Mouse (Mus musculus): ENCODE measurements around the gene Mllt10. TPM values are rescaled to one million over a fixed set of nuclear protein-coding genes. Genes with fewer than 3 reads are reported as not detected.
A peak's percentile ranks its signal among the peaks of the same experiment; 100 is the strongest.

Gene Mllt10
- total and polyA plus RNA-seq, 3 experiments, result 33.3 to 64.1 TPM; not detected in 1

GRCm38 (mm10) chr2:18175234-18175633 lies 120.2 kb downstream of the Mllt10 start:
- no peak for TF ChIP-seq POLR2A (IDR thresholded peaks at IDR 0.05; ENCODE audit: control insufficient read depth in 1 of 2, insufficient read depth in 1 of 2, low read depth in 1 of 2, low read length in 2 of 2, poor library complexity in 1 of 2)
- TF ChIP-seq RAD21 (IDR thresholded peaks at IDR 0.05; ENCODE audit: low read depth, low read length), result no peak
- TF ChIP-seq ZNF384 (IDR thresholded peaks at IDR 0.05; ENCODE audit: low read depth, low read length), result peak; percentile 51
- no peak for TF ChIP-seq TBP (IDR thresholded peaks at IDR 0.05; ENCODE audit: low read depth, low read length)
- 0 out of 2 replicates have a peak, but pooled peaks have one; percentile 8 for TF ChIP-seq GATA1 (IDR thresholded peaks at IDR 0.05; ENCODE audit: low read depth, low read length)
- TF ChIP-seq BHLHE40 (IDR thresholded peaks at IDR 0.05; ENCODE audit: borderline replicate concordance, low read depth, low read length), result no peak
- no peak for TF ChIP-seq TAL1 (IDR thresholded peaks at IDR 0.05; ENCODE audit: low read length)
- no peak for TF ChIP-seq SMC3 (IDR thresholded peaks at IDR 0.05; ENCODE audit: low read depth, low read length)
- no peaks in the 10 kb centered on the region for H3K9me3 ChIP-seq (replicated peaks; ENCODE audit: insufficient read depth, low read length)
- no peak overlapping the region for H3K27ac ChIP-seq (ENCODE audit: control insufficient read depth, low read depth, low read length)
- H3K4me3 ChIP-seq (ENCODE audit: control insufficient read depth in 1 of 2, insufficient read depth in 1 of 2, low read depth in 2 of 2, low read length in 2 of 2), result no peak overlapping the region
- H3K27me3 ChIP-seq (ENCODE audit: control insufficient read depth in 1 of 2, insufficient read depth in 2 of 2, low read length in 2 of 2), result no peaks in the 10 kb centered on the region
- no peak for DNase-seq (ENCODE audit: low read depth, low spot score)
- H3K9ac ChIP-seq (ENCODE audit: control insufficient read depth, low read depth, low read length, poor library complexity, severe bottlenecking), result no peak overlapping the region
- H3K79me2 ChIP-seq (ENCODE audit: control insufficient read depth, insufficient read depth, low read length, poor library complexity), result peaks cover 1% of the 10 kb centered on the region; the same call in 1 of the 2 replicates
- peaks cover 20 to 52% of the 10 kb centered on the region in 2 experiments for H3K36me3 ChIP-seq (ENCODE audit: control insufficient read depth in 1 of 2, insufficient read depth in 2 of 2, low read length in 2 of 2)
- peaks cover 6 to 26% of the 10 kb centered on the region in 2 experiments for H3K4me1 ChIP-seq (ENCODE audit: control insufficient read depth in 1 of 2, insufficient read depth in 2 of 2, low read length in 2 of 2)

- H3K36me3 ChIP-seq (ENCODE audit: control insufficient read depth in 1 of 2, insufficient read depth in 2 of 2, low read length in 2 of 2), result peaks cover 26 to 53% of the 10 kb centered on the region in 2 experiments
- no peak for TF ChIP-seq MAFK (IDR thresholded peaks at IDR 0.05; ENCODE audit: borderline replicate concordance, low read depth, low read length)
- TF ChIP-seq GABPA (IDR thresholded peaks at IDR 0.05; ENCODE audit: low read depth, low read length), result no peak
- no peak for TF ChIP-seq SMC3 (IDR thresholded peaks at IDR 0.05; ENCODE audit: low read depth, low read length)
- TF ChIP-seq ELF1 (IDR thresholded peaks at IDR 0.05; ENCODE audit: low read depth, low read length), result no peak
- TF ChIP-seq GATA1 (IDR thresholded peaks at IDR 0.05; ENCODE audit: low read depth, low read length), result no peak
- no peak for TF ChIP-seq MYB (IDR thresholded peaks at IDR 0.05; ENCODE audit: low read depth, low read length)
- no peak for TF ChIP-seq MAX (IDR thresholded peaks at IDR 0.05; ENCODE audit: low read length)
- TF ChIP-seq UBTF (IDR thresholded peaks at IDR 0.05; ENCODE audit: borderline replicate concordance, insufficient read depth, low read depth, low read length), result no peak
- no peak for TF ChIP-seq RAD21 (IDR thresholded peaks at IDR 0.05; ENCODE audit: low read depth, low read length)
- no peak for TF ChIP-seq TAL1 (IDR thresholded peaks at IDR 0.05; ENCODE audit: low read length)
- no peak for TF ChIP-seq POLR2AphosphoS2 (IDR thresholded peaks at IDR 0.05; ENCODE audit: low read length)
- no peak for TF ChIP-seq USF2 (IDR thresholded peaks at IDR 0.05; ENCODE audit: borderline replicate concordance in 1 of 2, insufficient read depth in 1 of 2, low read depth in 1 of 2, low read length in 2 of 2)
- no peak for TF ChIP-seq ZKSCAN1 (IDR thresholded peaks at IDR 0.05; ENCODE audit: low read depth, low read length)
- no peak for TF ChIP-seq BHLHE40 (IDR thresholded peaks at IDR 0.05; ENCODE audit: borderline replicate concordance, low read depth, low read length)
- TF ChIP-seq EP300 (IDR thresholded peaks at IDR 0.05; ENCODE audit: low read depth in 1 of 2, low read length in 2 of 2), result no peak
- TF ChIP-seq MAZ (IDR thresholded peaks at IDR 0.05; ENCODE audit: low read depth, low read length), result no peak
- TF ChIP-seq SIN3A (IDR thresholded peaks at IDR 0.05; ENCODE audit: low read length), result no peak
- TF ChIP-seq USF1 (IDR thresholded peaks at IDR 0.05; ENCODE audit: low read depth, low read length), result no peak
- no peak for TF ChIP-seq TBP (IDR thresholded peaks at IDR 0.05; ENCODE audit: low read depth, low read length)
- no peak for DNase-seq (ENCODE audit: low read depth, low spot score)
- H3K27ac ChIP-seq (ENCODE audit: control insufficient read depth, low read depth, low read length), result no peak overlapping the region
- peaks cover 7 to 30% of the 10 kb centered on the region in 2 experiments for H3K4me1 ChIP-seq (ENCODE audit: control insufficient read depth in 1 of 2, insufficient read depth in 2 of 2, low read length in 2 of 2)
- peaks cover 1% of the 10 kb centered on the region; the same call in 1 of the 2 replicates for H3K79me2 ChIP-seq (ENCODE audit: control insufficient read depth, insufficient read depth, low read length, poor library complexity)
- no peaks in the 10 kb centered on the region for H3K9me3 ChIP-seq (replicated peaks; ENCODE audit: insufficient read depth, low read length)
- H3K9ac ChIP-seq (ENCODE audit: control insufficient read depth, low read depth, low read length, poor library complexity, severe bottlenecking), result no peak overlapping the region
- H3K4me3 ChIP-seq (ENCODE audit: control insufficient read depth in 1 of 2, insufficient read depth in 1 of 2, low read depth in 2 of 2, low read length in 2 of 2), result no peak overlapping the region
- H3K27me3 ChIP-seq (ENCODE audit: control insufficient read depth in 1 of 2, insufficient read depth in 2 of 2, low read length in 2 of 2), result no peaks in the 10 kb centered on the region
Observed at GRCm38 (mm10) chr2:18176235-18176634, 121.2 kb downstream of the Mllt10 start.

Data from MEL (cell line).